Mouse (Mus musculus) cerebellum, adult 2 months (tissue): ENCODE results near the gene Eef2.

Experiments used
- CTCF ChIP-seq: fragments of 200-500 bp; IDR thresholded peaks from 2 replicates; pipeline ENCODE4 v1.5.1; 2011; ENCODE audit warnings: low read depth, mild to moderate bottlenecking, control low read depth, low read length, moderate library complexity, borderline replicate concordance; ENCODE audit not compliant: insufficient read depth
- POLR2A ChIP-seq: fragments of 200-500 bp; IDR thresholded peaks from 2 replicates; pipeline ENCODE4 v1.6.1; 2011; ENCODE audit warnings: low read length, control low read depth, borderline replicate concordance; ENCODE audit not compliant: insufficient read depth

DNA sequence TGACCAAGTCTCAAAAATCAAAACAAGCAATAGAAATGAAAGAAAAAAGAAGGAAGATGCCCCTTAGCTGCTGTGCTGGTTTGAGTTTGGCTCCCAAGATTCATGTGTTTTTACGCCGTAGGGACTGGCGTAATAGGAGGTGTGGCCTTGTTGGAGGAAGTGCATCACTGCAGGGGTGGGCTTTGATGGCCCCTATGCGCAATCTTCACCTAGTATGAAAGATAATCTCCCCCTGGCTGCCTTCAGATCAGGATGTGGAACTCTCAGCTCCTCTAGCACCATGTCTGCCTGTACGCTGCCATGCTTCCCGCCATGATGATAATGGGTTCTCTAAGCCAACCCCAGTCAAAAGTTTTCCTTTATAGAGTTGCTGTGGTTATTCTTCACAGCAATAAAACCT, 39.8 kb downstream of the Eef2 start:
- TF ChIP-seq CTCF = no peak
- TF ChIP-seq POLR2A = no peak
